Mouse (Mus musculus): ENCODE results near the gene Hist1h3g.

GRCm38 (mm10) chr13:23523976-23524375, 11.2 kb upstream of the Hist1h3g start:
- TF ChIP-seq CTCF (conservative IDR thresholded peaks at IDR 0.05; ENCODE audit: low read length) = no peak
- no peak for TF ChIP-seq POU5F1 (IDR thresholded peaks at IDR 0.05; ENCODE audit: borderline replicate concordance, low read length)

Measured in E14TG2a.4 (cell line).